Mouse (Mus musculus) spleen, postnatal 4 days (tissue): Measurements from ENCODE around the gene Scube3.

ENCODE experiments used
- DNase-seq, 2 experiments: peaks; one replicate each; pipeline ENCODE4 v3.0.0; 2022; ENCODE audit warnings: low spot score in 2 of 2

Gene Scube3

DNA sequence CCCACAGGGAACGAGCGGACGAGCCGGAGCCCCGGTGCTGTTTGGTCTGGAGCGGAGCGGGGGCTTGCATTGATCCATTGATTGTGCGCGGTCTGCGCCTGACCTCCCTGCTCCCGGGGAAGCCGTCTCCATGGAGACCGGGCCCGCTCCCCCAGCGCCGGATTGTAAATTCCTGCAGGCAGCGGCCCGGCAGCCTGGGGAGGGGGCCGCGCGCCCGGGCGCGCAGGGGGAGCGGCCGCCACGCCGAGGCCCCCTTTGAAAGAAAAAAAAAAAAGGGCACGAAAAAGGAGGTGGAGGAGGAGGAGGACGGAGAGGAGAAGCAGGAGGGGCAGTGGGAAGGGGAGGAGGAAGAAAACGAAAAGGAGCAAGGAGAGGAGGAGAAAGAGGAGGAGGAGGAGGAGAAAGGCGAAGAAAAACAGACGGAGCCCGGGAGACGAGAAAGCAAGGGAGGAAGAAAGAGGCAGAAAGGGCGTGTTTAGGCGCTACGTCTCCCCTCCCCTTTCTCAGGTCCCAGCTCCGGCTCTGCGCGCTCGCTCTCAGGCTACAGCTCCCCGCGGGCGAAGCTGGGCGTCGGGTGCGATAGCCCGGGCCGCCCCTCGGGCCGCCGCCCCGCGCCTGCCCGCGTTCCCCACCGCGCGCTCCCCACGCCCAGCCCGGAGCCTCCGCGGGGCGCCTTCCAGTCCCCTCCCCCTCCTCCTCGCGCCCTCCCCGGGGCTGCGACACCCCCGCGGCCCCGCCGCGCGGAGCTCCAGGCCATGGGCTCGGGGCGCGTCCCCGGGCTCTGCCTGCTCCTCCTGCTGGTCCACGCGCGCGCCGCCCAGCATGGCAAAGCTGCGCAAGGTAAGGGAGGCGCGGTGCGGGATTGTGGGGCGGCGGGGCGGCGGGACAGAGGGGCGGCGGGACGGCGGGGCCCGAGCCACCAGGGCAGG, at the start of gene Scube3:
TSS of gene Scube3 (plus strand) at position 371 of the 929 bp plus-strand sequence.
- no peak for DNase-seq

DNA sequence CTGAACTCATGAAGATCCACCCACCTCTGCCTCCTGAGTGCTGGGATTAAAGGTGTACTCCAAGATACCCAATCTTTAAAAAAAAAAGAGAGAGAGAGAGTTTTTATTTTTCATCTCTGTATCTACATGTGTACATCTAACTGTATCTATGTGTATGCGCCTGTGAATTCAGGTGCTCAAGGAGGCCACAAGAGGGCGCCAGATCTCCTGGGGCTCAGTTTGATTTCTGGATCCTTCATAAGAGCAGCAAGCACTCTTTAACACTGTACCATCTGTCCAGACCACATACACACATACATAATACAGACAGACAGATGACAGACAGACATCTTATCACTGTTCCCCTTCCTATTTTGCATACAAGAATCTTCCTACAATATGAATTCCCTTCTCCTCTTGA, 49.6 kb upstream of the Scube3 start:
- DNase-seq, result no peak

DNA sequence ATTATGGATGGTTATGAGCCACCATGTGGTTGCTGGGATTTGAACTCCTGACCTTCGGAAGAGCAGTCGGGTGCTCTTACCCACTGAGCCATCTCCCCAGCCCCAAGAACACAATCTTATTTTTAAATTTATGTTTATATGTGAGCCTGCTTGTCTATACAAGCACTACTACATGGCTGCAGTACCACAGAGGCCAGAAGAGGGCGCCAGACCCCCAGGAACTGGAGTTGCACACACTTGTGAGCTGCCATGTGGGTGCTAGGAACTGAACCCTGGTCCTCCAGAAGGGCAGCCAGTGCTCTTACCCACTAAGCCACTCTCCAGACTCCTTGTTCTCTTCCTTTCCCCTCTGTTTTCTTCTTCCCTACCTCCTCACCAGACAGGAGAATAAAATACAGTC, 48.1 kb upstream of the Scube3 start:
- no peak for DNase-seq

DNA sequence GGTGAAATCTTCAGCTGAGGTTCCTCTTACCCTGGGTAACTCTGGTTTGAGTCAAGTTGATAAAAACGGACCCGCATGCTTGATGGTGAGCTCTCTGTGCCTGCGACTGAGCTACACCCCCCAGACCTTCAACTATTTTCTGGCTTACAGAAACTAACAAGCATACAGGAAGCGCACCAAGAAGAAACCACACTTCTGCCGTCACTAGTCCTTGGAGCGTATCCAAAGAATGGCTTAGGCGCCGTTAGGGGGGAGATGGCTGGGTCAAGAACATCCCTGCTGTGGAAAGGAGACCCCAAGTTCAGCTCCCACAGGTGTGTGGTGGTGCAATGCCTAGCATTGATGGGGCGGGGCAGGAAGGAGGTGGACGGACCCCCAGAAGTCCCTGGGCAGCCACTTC, 45.5 kb upstream of the Scube3 start:
- no peak for DNase-seq

DNA sequence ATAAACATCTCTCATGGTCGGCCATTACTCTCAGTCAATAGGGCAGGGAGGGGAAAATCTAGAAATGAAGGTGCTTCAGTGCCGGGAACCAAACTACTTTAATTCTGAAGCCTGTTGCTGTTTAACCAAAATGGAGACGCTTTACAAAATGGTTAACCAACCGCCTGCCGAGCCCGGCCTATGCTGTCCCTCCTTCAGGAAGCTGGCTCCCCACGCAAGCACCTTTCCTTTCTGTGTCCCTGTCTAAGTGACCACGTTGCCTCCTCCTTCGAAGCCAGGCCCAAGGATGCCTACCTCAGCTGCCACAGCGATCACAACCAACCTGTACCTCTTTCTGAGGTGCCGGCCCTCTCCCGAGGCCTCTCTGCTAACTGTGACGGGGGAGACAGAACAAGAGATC, 44.6 kb upstream of the Scube3 start:
- no peak for DNase-seq

DNA sequence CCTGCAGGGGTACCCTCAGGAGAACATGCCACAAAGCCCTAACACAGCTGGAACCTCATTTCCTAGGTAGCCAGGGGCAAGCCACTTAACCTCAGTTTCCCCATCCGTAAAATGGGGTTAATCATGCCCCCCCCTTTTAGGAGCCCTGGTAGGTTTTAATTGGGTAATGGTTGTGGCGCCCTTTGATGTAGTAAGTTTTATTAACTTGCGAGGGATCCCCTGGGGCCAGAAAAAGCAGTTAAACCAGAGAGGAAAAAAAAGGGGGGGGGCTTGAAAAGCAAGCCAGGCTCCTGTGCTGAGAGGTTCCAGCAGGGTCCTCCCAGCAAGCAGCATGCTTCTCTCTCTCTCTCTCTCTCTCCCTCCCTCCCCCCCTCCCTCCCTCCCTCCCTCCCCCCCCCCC, 42.9 kb upstream of the Scube3 start:
- no peak for DNase-seq

DNA sequence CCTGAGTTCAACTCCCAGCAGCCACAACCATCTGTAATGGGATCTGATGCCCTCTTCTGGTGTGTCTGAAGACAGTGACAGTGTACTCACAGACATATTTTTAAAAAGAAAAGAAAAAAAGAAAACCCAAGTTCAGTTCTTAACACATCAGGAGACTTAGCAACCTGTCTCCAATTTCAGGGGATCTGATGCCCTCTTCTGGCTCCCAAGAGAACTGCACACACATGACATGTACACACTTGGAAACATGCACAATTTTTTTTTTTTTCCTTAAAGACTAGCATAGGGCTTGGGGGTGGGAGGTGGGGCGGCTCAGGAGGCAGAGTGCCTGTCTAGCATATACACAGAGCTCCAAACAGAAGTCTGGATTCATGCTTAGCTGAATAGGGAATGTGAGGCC, 41.3 kb upstream of the Scube3 start:
- DNase-seq, result no peak

DNA sequence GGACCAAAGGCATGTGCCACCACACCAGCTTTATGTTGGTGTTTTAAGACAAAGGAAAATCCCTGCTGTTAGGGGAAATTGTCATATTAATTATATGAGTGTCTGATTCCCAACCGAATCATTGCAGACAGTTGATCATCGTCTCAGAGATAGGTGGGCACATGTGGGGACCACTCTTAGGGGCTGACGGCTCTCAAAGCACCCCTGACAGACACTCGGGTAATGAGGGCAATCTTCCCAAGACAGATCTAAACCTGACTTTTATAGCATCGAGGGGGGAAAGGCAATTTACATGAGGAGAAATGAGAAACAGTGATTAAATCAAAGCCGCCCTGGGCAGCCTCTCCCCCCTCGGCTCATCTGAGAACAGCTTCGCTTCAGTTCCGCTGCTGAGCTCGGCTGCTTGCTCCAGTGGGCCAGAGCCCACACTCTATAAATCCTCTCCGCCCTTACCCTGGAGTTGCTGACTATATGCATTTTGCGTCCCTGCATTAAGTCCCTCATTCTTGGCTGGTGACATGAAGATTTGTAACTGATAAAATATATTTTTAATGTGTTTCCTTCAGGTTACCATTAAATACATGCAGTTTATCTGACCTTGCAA, 40.6 kb upstream of the Scube3 start:
- no peak for DNase-seq

DNA sequence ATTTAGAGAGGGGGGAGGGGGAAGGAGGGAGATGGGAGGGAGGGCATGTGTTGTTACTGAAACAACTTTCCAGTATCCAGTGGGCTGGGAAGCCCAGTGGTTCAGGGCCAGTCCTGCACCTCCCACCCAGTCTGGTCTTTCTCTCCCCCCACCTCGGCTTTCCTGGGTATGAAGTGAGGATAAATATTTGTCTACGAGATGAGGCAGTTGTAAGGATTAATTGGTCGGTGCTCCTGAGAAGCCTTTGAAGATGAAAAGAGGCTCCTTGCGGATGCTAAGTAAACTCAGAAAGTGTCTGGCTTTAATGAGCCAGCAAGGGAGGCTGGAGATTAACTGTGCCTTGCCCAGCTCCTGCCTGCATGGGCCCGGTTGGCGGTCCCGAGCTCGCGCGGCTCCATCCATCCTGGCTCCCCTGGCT, 40.0 kb upstream of the Scube3 start:
- no peak for DNase-seq

DNA sequence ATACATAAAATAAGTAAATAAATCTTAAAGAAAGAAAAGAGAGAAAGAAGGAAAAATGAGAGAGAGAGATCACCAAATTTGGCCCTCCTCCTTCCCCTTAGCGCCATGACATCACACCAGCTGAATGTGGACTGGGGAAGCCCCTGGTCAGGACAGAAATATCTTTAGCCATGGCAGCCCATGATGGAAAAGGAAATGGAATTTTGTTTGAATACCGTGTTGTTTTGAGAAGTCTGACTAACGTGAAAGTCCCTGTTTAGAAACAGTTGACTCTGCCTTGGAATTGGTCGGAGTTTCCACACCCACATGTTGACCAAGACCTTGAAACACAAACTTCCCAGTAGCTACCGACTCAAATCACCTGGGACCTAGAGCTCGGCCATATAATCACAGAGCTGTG, 37.5 kb upstream of the Scube3 start:
- no peak for DNase-seq

DNA sequence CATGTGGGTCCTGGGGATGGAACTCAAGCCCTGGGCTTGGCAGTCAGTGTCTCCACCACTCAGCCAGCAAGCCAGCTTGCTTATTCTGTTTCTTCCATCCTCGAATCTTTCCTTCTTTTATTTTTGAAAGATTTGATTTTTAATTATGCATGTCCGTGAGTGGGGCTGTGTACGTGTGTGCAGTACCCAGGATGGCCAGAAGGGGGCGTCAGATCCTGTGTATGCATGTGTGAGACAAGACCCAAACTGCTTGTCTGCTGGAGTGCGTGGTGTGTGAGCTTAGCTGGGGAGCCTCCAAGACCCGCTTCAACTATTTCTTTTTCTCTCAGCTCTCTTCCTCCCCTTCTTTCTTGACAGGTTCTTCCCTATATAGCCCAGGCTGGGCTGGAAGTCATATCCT, 35.6 kb upstream of the Scube3 start:
- DNase-seq, result no peak

DNA sequence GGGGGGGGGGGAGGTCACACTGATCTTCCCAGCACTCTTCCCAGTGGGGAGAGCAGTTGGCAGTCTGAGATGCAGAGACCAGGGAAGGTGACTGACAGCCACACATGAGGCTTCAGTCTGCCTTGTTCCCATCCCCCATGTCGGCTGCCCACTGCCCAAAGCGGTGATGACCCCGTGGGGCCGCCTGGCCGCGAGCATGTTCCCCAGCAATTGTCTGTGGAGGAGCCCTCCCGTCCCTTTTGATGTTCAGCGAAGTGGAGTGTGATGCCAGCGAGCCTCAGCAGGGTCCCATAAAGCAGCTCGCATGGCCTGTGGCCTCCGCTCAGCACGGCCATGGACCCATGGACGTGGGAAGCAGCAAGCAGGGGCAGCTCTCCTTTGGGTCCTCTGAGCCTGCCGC, 34.7 kb upstream of the Scube3 start:
- DNase-seq, result no peak

DNA sequence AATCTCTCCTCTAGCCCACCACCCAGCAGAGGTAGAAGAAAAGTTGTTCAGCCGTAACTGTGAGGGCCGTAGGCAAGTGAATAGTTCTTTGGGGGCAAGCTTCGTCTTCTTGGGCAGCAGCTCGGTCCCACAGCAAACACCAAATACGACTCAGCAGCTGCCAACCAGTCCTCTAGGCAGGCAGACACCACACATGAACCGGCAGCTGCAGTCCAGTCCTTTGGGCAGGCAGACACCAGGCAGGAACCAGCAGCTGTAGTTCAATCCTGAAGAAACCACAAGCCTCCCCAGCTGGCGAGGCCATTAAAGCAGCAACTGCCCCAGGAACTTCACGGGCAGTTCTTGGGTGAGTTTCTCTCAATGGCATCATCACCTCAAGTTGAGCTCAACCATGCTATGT, 29.7 kb upstream of the Scube3 start:
- no peak for DNase-seq

DNA sequence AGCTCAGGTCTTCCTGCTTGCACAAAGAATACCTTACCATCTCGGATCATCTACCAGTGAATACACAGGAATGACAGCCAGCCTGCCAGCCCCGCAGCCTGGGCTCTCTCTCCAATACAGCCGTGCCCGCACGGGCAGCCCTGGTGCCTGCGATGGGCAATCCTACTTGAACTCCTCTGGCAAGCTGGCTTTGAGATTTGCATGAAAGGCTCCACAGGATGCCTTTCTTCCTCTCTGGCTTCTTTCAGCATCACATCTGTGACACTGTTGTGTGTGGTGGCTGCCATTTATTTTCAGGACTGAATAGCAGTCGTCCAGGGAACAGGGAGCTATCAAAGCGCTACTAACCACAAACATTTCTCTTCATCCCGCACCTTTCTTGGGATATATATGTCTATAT, 25.6 kb upstream of the Scube3 start:
- no peak for DNase-seq

DNA sequence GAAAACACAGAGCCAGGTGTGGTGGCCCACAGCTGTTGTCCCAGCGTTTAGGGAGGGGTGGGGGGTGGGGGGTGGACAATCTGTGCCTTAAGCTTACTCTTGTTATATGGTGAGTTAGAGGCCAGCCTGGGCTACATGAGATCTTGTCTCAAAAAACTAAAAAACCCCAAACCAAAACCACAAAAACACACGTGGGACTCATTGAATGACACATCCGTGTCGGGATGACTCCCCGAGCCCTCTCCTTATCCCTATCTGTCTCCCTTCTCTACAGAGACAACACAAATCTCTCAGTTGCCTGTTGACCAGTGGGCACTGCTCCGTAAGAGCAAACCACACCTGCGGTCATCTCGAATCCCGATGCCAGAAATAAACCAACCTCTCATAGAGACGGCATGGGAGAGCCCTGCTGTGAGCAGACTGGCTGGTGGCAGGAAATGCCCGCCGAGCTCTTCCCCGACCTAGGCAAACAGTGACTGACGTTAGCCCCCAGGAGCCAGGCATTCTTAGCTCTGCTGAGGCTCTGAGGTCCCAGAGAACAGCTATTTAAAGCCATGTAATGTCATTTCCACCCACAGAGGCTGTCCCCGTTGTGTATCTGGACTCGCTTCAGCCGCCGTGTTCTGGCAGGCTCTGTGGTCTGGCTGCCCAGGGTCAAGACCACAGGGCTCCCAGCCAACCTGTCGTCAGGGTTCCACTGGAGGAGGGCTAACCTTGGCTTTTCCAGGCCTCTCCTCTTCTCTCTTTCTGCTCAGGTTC, 24.3 kb upstream of the Scube3 start:
- DNase-seq, result no peak

DNA sequence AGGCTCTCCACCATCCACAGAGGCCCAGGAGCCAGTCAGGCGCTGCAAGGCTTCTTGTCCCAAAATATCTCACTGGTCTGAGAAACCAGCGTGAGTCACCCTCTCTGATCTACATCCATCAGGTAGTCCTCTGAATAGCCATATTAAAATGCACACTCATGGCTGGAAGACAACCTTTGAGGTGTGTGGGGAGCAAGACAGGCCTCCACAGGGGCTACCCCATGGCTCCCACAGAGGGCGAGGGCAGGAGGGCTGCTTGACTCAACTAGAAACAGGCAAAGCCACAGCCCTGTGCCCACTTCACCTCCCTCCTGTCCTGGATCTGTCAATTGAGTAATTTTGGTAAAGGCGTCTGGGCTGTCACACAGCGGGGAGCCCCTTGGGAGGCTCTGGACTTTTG, 21.5 kb upstream of the Scube3 start:
- no peak for DNase-seq

DNA sequence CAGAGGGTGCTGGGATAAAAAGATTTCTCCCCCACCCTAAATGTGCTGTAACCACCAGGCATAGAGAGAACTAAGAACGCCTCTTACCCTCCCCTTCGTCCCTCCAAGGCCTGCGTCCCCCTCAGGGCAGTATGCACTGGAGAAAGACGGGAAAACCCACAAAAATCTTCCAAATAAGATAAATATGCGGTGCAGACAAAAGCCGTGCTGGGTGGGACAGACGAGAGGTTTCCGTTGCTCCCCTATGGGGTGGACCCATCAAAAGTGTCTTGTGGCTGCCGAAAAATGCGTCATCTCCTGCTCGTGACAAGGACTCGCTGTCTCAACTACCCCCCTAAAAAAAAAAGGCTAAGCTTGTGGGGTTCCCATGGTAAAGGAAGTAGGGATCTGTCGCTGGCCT, 19.0 kb upstream of the Scube3 start:
- DNase-seq, result no peak

DNA sequence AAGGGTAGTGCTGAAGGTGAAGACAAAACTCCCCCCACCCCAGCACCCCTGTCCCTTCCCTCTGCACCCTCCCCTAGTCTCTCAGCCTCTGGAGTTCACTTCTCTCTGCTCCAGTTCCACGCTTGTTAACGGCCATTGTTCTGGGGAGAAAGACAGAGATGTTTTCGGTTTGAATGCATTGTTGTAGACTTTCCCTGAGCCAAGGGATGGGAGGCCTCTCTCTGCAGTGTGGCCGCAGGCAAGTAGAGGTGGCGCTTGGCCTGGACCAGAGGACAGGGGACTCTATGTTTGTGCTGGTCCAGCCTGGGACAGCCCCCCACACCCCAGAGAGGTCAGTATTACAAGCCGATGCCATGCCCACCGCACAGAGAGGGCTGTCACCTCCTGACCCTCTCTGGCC, 18.3 kb upstream of the Scube3 start:
- DNase-seq, result no peak

DNA sequence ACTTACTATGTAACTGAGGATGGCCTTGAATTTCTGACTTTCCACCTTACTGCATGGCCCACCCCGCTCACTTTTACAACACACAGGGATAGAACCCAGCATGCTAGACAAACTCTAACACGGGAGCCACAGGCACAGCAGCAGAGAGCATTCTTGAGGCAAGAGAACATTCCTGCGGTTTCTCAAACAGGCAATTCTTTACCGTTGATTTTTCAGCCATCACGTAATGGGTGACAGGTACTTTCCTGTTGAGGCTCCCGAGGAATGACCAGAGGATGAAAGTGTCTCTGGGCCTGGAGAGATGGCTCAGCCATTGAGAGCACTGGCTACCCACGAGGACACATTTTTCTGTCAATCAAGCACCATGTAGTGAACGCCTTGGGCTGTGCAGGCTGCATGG, 17.6 kb upstream of the Scube3 start:
- DNase-seq, result no peak

DNA sequence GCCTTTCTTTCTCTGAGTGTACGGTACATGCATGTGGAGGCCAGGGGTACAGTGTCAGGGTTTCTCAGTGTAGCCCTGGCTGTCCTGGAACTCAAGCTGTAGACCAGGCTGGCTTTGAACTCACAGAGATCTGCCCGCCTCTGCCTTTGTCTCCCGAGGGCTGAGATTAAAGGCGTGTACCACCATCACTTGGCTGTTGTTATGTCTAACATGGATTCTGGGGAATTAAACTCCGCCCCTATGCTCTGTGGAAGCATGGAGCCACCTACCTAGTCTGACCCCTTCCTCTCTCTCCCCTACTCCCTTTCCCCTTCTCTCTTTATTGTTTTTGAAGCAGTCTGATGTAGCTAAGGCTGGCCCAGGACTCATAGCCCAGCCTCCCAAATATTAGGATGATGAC, 12.1 kb upstream of the Scube3 start:
- DNase-seq, result no peak

DNA sequence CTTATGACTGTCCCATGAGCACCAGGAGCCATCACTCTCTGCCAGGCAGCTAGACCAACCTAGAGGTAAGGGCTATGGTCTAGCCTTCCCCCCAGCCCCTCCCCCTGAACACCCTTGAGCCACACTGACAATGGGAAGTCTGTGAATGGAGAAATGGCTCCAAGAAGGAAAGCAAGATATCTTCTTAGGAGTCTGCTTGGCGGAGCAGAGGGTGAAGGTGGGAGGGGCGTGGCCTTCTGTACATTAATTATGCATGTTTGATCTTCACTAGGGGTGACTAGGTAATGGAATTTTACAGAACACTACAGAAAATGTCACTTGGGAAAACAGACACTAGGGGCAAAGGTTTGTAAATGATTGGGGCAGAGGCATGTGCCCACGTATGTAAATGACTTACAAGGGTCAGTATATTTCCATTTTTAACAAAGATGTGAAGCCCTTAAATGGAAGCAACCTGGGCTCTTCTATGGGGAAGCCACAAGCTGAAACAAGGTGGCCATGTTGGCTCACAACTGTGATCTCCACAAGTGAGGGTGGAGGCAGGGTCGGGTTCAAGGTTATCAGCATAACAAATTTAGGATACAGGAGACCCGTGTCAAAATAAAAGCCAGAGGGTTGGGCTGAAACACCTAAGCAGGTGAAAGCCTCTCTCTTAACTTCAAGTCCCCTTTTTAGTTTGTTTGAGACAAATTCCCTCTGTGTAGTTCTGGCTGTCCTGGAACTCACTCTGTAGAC, 11.4 kb upstream of the Scube3 start:
- DNase-seq, result no peak

DNA sequence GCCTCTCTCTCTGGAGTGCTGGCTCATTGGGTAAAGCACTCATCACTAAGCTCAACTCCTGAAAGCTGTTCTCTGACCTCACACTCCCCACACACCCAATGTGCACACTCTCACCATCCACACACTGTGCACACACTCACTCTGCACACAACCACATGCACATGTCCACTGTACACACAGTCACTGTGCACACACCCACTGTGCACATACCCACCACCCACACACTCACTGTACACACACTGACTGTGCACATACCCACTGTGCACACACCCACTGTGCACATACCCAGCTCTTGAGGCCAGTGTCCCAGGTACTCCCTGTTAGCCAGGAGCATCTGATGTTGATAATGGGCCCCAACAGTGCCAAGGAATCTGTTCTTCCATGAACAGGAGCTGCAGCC, 10.8 kb upstream of the Scube3 start:
- DNase-seq, result no peak
